Mouse (Mus musculus) kidney, embryonic 15.5 days (tissue): Measurements from ENCODE around the gene Dcst2. TPM values are rescaled to one million over a fixed set of nuclear protein-coding genes. Genes with fewer than 3 reads are reported as not detected.

ENCODE experiments used
- ATAC-seq: fragments of 200-750 bp; cut with Nextera tagmentation; replicated peaks from 2 replicates; pipeline ENCODE4 v1.8.0; 2017; ENCODE audit warnings: moderate TSS enrichment; ENCODE audit not compliant: low FRiP score
- H3K27ac ChIP-seq: fragments of 300-500 bp; sonication (generic); 2 replicates; pipeline ENCODE4 v1.5.1; 2015; ENCODE audit warnings: mild to moderate bottlenecking, inconsistent platforms
- H3K27me3 ChIP-seq: fragments of 300-500 bp; sonication (generic); 2 replicates; pipeline ENCODE4 v1.6.1; 2015; ENCODE audit warnings: inconsistent platforms
- H3K36me3 ChIP-seq: fragments of 300-500 bp; sonication (generic); 2 replicates; pipeline ENCODE4 v1.6.1; 2015; ENCODE audit warnings: inconsistent platforms
- H3K4me1 ChIP-seq: fragments of 300-500 bp; sonication (generic); 2 replicates; pipeline ENCODE4 v1.6.1; 2015; ENCODE audit warnings: inconsistent platforms
- H3K4me2 ChIP-seq: fragments of 300-500 bp; sonication (generic); 2 replicates; pipeline ENCODE4 v1.6.1; 2015; ENCODE audit warnings: moderate library complexity, mild to moderate bottlenecking, inconsistent platforms
- H3K4me3 ChIP-seq: fragments of 300-500 bp; sonication (generic); replicated peaks from 2 replicates; pipeline ENCODE4 v1.5.1; 2015; ENCODE audit warnings: mild to moderate bottlenecking, inconsistent platforms
- H3K9ac ChIP-seq: fragments of 300-500 bp; sonication (generic); 2 replicates; pipeline ENCODE4 v1.6.1; 2015; ENCODE audit warnings: mild to moderate bottlenecking, inconsistent platforms
- H3K9me3 ChIP-seq: fragments of 300-500 bp; sonication (generic); replicated peaks from 2 replicates; pipeline ENCODE4 v1.6.1; 2016; ENCODE audit warnings: inconsistent platforms
- WGBS: fragments of 180-500 bp; shearing (Covaris S2); methylation state at CpG from one replicate; pipeline ENCODE4 v1.1.7; 2015; ENCODE audit warnings: mixed read lengths; 5-methylcytosine and 5-hydroxymethylcytosine counted together
- polyA plus RNA-seq: library from polyadenylated mRNA; unstranded; fragments of >200 nt; fragmentation: Nextera tagmentation; extraction: Ambion mirVana; gene quantifications from 2 replicates; pipeline ENCODE4 v1.2.1, GENCODE M21; 2015

Gene Dcst2
- polyA plus RNA-seq, 1 experiment from 2014 or later = 0.34 TPM

DNA sequence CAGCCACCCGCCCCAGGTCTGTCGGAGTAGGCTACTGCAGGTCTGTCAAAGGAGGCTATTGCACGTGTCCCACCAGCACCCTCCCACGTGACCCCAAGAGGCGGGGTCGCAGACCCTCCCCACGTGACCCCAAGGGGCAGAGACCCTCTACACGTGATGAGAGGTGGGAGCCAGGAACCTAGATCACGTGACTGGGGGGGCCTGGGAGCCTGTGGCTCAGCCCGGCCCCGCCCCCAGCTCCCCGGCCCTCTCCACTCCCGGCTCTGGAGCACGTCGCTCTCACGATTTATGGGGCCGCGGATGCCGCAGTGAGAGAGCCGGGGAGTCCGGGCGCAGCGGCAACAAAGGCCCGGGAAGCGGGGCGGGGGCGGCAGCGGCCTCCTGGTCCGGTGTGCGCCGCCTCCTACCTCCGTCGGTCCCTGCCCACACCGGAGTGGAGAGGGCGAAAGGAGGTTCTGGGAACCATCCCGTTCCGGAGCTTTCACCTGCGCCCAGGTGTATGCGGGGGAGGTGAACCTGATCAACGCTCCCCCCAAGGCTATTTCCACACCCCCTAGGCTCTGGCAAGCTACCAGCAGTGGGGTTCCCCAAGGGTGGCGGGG lies 41.1 kb upstream of the Dcst2 start:
- no peaks in the 10 kb centered on the region for H3K9me3 ChIP-seq
- peak overlapping the region; percentile 56 for H3K9ac ChIP-seq
- H3K4me3 ChIP-seq = peak overlapping the region; percentile 70
- peak overlapping the region; percentile 28; the same call in 1 of the 2 replicates for H3K27ac ChIP-seq
- H3K27me3 ChIP-seq = peaks cover 52% of the 10 kb centered on the region
- peaks cover 69% of the 10 kb centered on the region for H3K4me1 ChIP-seq
- WGBS = 1% methylated on average over 40 of the region's 41 CpGs
- no peak for ATAC-seq
- peak overlapping the region; percentile 99 for H3K4me2 ChIP-seq
- no peaks in the 10 kb centered on the region for H3K36me3 ChIP-seq

DNA sequence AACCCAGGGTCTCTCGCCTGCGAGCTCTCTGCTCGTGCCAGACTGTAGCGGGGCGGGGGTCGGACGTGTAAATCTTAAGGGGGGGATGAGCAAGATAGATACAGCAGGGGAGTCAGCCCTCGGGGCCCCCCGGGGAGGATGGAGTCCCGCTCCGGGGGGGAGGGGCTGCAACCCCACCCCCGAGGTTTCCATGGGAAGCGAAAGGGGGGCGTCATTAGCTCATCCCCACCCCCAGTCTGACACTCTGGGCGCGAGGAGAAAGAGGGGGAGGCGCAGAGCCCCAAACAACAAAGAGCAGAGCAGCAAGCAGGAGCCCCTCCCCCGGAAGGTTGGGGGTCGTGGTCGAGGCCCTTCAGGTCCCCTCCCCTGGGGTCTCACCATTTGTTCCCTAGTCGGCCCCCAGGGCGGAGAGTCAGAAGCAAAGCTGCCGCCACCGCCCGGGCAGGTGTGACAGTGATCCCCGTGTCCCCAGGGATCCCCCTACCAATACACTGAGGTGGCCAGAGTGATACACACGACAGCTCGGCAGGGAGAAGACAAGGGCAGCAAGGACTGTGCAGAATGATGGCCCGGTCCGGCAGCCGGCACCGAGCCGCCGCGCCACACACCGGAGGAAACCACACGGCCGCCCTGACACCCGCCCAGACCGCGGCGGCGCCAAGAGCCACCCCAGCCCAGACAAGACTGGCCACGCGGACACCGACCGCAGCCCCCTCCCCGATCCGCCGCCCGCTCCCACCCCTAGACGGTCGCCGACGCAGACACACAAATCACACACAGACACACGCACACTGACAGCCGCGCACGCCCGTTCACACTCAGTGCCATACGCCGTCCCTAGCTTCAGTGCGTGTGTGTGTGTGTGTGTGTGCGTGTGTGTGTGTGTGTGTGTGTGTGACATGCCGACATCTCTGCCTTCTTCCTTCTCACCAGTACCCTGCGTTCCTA lies 40.3 kb upstream of the Dcst2 start:
- peaks cover 62% of the 10 kb centered on the region for H3K4me1 ChIP-seq
- peak overlapping the region; percentile 28; the same call in 1 of the 2 replicates for H3K27ac ChIP-seq
- peak overlapping the region; percentile 56 for H3K9ac ChIP-seq
- H3K9me3 ChIP-seq = no peaks in the 10 kb centered on the region
- H3K27me3 ChIP-seq = peaks cover 52% of the 10 kb centered on the region
- H3K36me3 ChIP-seq = no peaks in the 10 kb centered on the region
- 0 out of 2 replicates have a peak, but pooled peaks have one; percentile 3 for ATAC-seq
- peak overlapping the region; percentile 99 for H3K4me2 ChIP-seq
- H3K4me3 ChIP-seq = peak overlapping the region; percentile 70
- under 1% methylated on average over 65 of the region's 66 CpGs for WGBS

DNA sequence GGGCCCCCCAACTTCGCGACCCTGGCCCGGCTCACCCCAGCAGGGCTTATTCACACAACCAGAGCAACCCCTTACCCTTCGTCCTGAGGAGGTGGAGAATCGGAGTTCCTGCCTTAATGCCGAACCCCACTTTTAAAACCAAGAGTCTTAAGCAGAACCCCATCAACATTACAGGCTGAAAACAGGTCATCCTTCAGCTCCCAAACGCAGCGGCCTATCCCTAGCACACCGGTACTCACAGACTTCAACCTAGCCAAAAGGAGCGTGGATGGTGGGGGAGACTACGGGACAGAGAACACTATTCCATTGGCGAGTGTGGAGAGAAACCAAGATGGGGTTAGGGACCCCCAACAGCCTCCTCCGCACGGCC lies 39.7 kb upstream of the Dcst2 start:
- H3K4me2 ChIP-seq = peak overlapping the region; percentile 99
- peaks cover 52% of the 10 kb centered on the region for H3K27me3 ChIP-seq
- H3K4me3 ChIP-seq = peak overlapping the region; percentile 70
- H3K27ac ChIP-seq = peak overlapping the region; percentile 37; the same call in 1 of the 2 replicates
- 0 out of 2 replicates have a peak, but pooled peaks have one; percentile 0 for ATAC-seq
- no peaks in the 10 kb centered on the region for H3K9me3 ChIP-seq
- H3K36me3 ChIP-seq = no peaks in the 10 kb centered on the region
- peaks cover 59% of the 10 kb centered on the region for H3K4me1 ChIP-seq
- peak overlapping the region; percentile 56 for H3K9ac ChIP-seq
- WGBS = 1% methylated on average over 14 of the region's 14 CpGs

DNA sequence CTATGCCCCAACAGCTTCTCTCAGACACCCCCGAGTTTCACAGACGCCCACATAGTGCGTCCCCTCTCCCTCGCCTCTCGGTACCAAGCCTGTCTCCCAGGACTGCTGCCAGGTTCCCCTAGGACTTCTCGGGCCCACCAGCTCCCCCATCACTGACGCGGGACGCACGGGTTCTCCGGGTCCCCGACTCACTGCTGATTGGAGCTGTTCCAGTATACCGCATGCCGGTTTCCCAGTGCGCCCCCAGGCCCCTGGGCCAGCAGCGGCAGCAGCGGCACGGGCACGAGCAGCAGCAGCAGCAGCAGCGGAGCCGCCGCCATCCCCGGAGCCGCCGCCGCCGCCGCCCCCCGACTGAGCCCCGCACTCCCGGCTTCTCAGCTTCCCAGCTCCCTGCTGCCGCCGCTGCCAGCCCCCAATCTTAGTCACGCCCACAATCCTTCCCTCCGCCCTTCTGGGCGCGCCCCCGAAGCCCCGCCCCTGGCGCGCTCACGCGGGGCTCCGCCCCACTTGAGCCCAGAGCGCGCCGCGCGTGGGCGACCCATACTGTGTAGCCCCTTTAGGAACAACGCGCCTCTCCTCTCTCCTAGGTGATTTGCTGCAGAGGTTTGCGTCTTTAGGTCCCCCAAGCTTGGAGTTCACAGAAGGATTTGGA lies 39.1 kb upstream of the Dcst2 start, which contains the start of gene Efna3:
Gene Efna3, minus strand, starts transcription at position 452 of the 652 bp plus-strand sequence.
- no peaks in the 10 kb centered on the region for H3K36me3 ChIP-seq
- peak within 1 kb of the TSS; percentile 56 for H3K9ac ChIP-seq
- no peaks in the 10 kb centered on the region for H3K9me3 ChIP-seq
- peak; percentile 35 for ATAC-seq
- H3K27ac ChIP-seq = peak within 1 kb of the TSS; percentile 37; the same call in 1 of the 2 replicates
- peaks cover 52% of the 10 kb centered on the region for H3K27me3 ChIP-seq
- H3K4me1 ChIP-seq = peaks cover 59% of the 10 kb centered on the region
- under 1% methylated on average over 51 of the region's 53 CpGs for WGBS
- H3K4me3 ChIP-seq = peak within 1 kb of the TSS; percentile 70
- H3K4me2 ChIP-seq = peak within 1 kb of the TSS; percentile 99

DNA sequence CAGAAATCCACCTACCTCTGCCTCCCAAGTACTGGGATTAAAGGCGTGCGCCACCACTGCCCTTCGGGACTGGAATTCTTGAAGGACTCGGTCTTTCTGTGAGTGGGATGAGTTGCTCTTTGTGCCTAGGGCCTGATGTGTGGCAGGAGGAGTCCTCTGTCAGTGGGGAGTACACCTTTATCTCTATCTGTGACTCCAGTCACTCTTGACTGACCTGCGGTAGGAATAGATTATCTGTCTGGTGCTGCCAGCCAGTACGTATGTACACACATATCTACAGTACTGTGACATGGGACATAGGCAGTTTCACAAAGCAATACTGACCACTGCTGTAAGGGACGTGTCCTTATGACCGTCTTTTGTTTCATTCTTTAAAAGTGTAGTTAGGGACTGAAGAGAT lies 35.9 kb upstream of the Dcst2 start:
- Histone ChIP-seq H3K4me1 (peaks cover 44% of the 10 kb centered on the region), H3K27ac (no peak overlapping the region), H3K9me3 (no peaks in the 10 kb centered on the region), H3K9ac (no peak overlapping the region), H3K4me2 (no peak overlapping the region), H3K36me3 (no peaks in the 10 kb centered on the region), H3K4me3 (no peak overlapping the region), H3K27me3 (peaks cover 26% of the 10 kb centered on the region)
- no peak for ATAC-seq
- 95% methylated on average over 8 of the region's 8 CpGs for WGBS

DNA sequence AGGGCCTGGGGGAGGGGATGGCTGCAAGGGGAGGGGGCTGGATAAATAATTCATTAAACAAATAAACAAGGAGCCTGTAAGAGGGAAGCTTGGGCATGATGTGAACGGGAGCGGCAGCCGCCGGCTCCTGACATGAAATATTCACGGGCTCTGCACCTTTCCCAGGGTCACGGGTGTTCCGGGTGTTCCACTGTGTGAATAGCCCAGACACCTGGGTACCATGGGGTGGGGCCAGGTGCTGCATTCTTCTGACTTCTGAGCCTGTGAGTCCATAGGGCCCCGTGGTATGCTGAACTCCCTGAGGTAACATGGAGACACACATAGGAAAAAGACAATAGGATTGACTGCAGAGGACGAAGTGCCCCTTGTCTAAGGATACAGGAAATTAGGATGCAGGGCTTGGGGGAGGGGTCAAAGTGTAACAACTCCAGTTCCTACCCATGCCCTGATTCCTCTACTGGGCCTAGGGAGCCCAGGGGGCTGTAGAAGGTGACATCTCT lies 34.4 kb upstream of the Dcst2 start:
- H3K27ac ChIP-seq = no peak overlapping the region
- WGBS = 20% methylated on average over 9 of the region's 9 CpGs
- H3K27me3 ChIP-seq = peaks cover 13% of the 10 kb centered on the region; the same call in 1 of the 2 replicates
- no peak overlapping the region for H3K4me3 ChIP-seq
- ATAC-seq = no peak
- peak overlapping the region; percentile 6; the same call in 1 of the 2 replicates for H3K4me2 ChIP-seq
- H3K9ac ChIP-seq = no peak overlapping the region
- H3K9me3 ChIP-seq = no peaks in the 10 kb centered on the region
- peaks cover 43% of the 10 kb centered on the region for H3K4me1 ChIP-seq
- peaks cover under 1% of the 10 kb centered on the region; the same call in 1 of the 2 replicates for H3K36me3 ChIP-seq

DNA sequence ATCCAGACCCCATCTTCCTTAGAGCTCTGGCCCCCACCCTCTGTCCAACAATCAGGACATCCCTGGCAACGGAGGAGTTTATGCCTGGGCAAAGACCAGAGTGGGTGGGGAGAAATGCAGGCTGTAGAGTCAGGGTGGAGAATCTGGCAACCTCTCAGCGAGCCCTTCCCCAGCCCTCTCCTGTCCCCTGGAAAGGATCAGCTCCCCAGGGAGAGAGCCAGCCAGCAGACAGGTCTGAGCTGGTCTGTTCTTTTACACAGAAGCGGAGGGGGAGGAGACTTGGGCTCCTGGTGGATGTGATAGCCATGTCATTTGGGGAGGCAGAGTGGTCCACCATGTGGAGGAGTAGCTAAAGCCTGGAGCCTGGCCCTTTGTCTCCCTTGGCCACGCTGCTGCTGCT lies 33.2 kb upstream of the Dcst2 start:
- WGBS = 18% methylated on average over 4 of the region's 4 CpGs
- Histone ChIP-seq H3K4me1 (peaks cover 45% of the 10 kb centered on the region), H3K36me3 (peaks cover 12% of the 10 kb centered on the region), H3K9ac (no peak overlapping the region), H3K9me3 (no peaks in the 10 kb centered on the region), H3K27ac (no peak overlapping the region), H3K4me3 (no peak overlapping the region), H3K4me2 (no peak overlapping the region), H3K27me3 (peaks cover 11% of the 10 kb centered on the region; the same call in 1 of the 2 replicates)
- peak; percentile 28; the same call in 1 of the 2 replicates for ATAC-seq

DNA sequence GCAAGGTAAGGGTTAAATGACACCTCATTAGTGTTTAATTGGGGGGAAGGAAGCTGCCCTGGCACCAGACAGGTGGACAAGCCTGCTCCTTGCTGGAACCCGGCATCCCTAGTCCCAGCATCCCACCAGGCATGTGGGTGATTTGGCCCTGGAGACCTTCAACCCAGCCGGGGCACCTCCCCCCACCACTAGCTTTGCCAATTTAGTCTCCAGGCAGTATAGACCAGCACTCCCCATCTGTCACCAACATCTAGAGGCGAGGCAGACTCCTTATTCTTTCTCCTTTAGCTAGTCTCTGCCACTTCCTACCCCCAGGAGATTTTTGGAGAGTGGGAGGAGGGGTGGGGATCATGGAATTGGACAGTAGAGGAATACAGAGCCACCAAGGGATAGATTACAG lies 31.4 kb upstream of the Dcst2 start:
- Histone ChIP-seq H3K27ac (no peak overlapping the region), H3K36me3 (peaks cover 30% of the 10 kb centered on the region), H3K4me2 (no peak overlapping the region), H3K9ac (no peak overlapping the region), H3K27me3 (0 out of 2 replicates have a peak, but pooled peaks cover 4% of the 10 kb centered on the region), H3K9me3 (no peaks in the 10 kb centered on the region), H3K4me3 (no peak overlapping the region), H3K4me1 (peaks cover 56% of the 10 kb centered on the region)
- 54% methylated on average over 3 of the region's 3 CpGs for WGBS
- no peak for ATAC-seq

DNA sequence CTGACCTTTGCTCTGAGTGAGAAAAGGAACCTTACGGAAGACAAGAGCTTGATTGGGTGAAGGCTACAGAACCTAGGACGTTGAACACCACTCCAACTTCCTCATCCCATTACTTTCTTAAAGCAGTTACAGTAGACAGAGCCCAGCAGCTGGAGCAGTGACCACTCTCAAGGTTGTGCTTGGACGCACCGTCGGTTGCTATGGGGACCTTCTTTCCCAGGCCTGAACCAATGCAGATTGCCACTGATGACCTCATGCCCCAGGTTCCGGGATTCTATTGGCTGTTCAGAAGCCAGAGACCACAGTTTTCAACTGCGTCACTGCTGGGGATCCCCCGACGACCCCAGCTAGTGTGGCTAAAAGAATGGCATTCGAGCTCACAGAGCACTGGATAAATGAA lies 30.8 kb upstream of the Dcst2 start:
- no peak overlapping the region for H3K4me3 ChIP-seq
- no peak overlapping the region for H3K4me2 ChIP-seq
- peaks cover 30% of the 10 kb centered on the region for H3K36me3 ChIP-seq
- H3K27ac ChIP-seq = no peak overlapping the region
- H3K27me3 ChIP-seq = 0 out of 2 replicates have a peak, but pooled peaks cover 4% of the 10 kb centered on the region
- ATAC-seq = 0 out of 2 replicates have a peak, but pooled peaks have one; percentile 33
- peaks cover 62% of the 10 kb centered on the region for H3K4me1 ChIP-seq
- H3K9ac ChIP-seq = no peak overlapping the region
- H3K9me3 ChIP-seq = no peaks in the 10 kb centered on the region
- 22% methylated on average over 10 of the region's 10 CpGs for WGBS

DNA sequence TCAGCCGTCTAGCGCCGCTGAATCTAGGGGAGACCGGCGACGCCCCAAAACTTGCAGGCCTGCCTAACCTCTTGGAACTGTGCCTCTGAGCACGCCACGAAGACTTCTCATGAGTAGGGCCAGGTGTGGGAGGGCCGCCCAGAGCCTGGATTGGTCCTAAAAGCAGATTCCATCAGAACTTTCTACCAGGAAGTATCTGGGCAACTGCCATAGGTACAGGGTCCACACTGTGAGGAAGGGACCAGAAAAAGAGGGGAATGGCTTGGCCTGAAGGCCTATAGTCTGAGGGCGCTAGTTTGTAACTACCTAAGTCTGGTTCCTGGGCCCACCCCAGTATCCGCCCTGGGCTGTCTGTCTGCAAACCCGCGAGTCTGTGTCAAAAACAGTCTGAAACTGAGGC lies 30.2 kb upstream of the Dcst2 start:
- Histone ChIP-seq H3K27ac (no peak overlapping the region), H3K9ac (no peak overlapping the region), H3K36me3 (peaks cover 30% of the 10 kb centered on the region), H3K4me2 (no peak overlapping the region), H3K9me3 (no peaks in the 10 kb centered on the region), H3K4me1 (peaks cover 68% of the 10 kb centered on the region), H3K27me3 (0 out of 2 replicates have a peak, but pooled peaks cover 4% of the 10 kb centered on the region), H3K4me3 (no peak overlapping the region)
- no peak for ATAC-seq
- 66% methylated on average over 13 of the region's 13 CpGs for WGBS

DNA sequence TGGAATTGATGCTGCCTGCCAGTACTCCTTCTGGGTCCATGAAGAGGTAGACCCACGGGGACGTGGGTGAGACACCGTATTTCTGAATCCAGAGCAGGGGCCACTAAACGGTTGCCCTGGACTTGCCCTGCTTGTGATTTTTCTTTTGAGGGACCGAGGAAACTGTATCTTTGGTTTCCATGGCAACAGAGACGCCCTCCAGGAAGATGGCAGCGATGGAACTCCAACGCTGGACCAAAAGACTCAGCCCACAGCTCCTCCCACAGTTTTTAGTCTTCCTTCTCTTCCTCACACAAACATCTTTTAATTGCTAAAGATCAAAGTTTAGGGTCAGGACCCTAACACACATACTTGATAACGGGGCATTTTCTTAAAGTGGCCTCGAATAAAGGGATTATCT lies 29.8 kb upstream of the Dcst2 start:
- peaks cover 70% of the 10 kb centered on the region for H3K4me1 ChIP-seq
- no peaks in the 10 kb centered on the region for H3K9me3 ChIP-seq
- no peak overlapping the region for H3K4me2 ChIP-seq
- H3K27me3 ChIP-seq = 0 out of 2 replicates have a peak, but pooled peaks cover 4% of the 10 kb centered on the region
- no peak overlapping the region for H3K4me3 ChIP-seq
- H3K36me3 ChIP-seq = peaks cover 30% of the 10 kb centered on the region
- ATAC-seq = no peak
- no peak overlapping the region for H3K9ac ChIP-seq
- no peak overlapping the region for H3K27ac ChIP-seq
- WGBS = 37% methylated on average over 10 of the region's 10 CpGs
